Mouse (Mus musculus): ENCODE data around the gene Cpvl. TPM values are rescaled to one million over a fixed set of nuclear protein-coding genes. Genes with fewer than 3 reads are reported as not detected.

The Cpvl gene
- polyA plus RNA-seq, 1 experiment: 0.19 TPM

GRCm38 (mm10) chr6:53857822-53858221 lies 120.6 kb downstream of the Cpvl start:
- Histone ChIP-seq H3K36me3 (ENCODE audit: control insufficient read depth, insufficient read depth, low read length) (no peaks in the 10 kb centered on the region), H3K27me3 (replicated peaks; ENCODE audit: control insufficient read depth, insufficient read depth, low read length) (no peaks in the 10 kb centered on the region), H3K27ac (ENCODE audit: insufficient read depth, low read depth, low read length) (no peak overlapping the region), H3K4me1 (ENCODE audit: control insufficient read depth, insufficient read depth, low read length) (no peaks in the 10 kb centered on the region; the same call in 1 of the 2 replicates), H3K4me3 (ENCODE audit: insufficient read depth, low read depth, low read length) (no peak overlapping the region)
- TF ChIP-seq CTCF (conservative IDR thresholded peaks at IDR 0.05; ENCODE audit: insufficient read depth, insufficient read length, low read depth, low read length) (no peak), POLR2A (IDR thresholded peaks at IDR 0.05; ENCODE audit: low read depth, low read length) (no peak)
- no peak for DNase-seq
- WGBS: 88% methylated on average over 7 of the region's 7 CpGs

GRCm38 (mm10) chr6:53856775-53857174 lies 121.7 kb downstream of the Cpvl start:
- Histone ChIP-seq H3K27ac (ENCODE audit: insufficient read depth, low read depth, low read length) (no peak overlapping the region), H3K36me3 (ENCODE audit: control insufficient read depth, insufficient read depth, low read length) (no peaks in the 10 kb centered on the region), H3K27me3 (replicated peaks; ENCODE audit: control insufficient read depth, insufficient read depth, low read length) (no peaks in the 10 kb centered on the region), H3K4me1 (ENCODE audit: control insufficient read depth, insufficient read depth, low read length) (no peaks in the 10 kb centered on the region; the same call in 1 of the 2 replicates), H3K4me3 (ENCODE audit: insufficient read depth, low read depth, low read length) (no peak overlapping the region)
- no peak for DNase-seq
- TF ChIP-seq POLR2A (IDR thresholded peaks at IDR 0.05; ENCODE audit: low read depth, low read length) (no peak), CTCF (conservative IDR thresholded peaks at IDR 0.05; ENCODE audit: insufficient read depth, insufficient read length, low read depth, low read length) (no peak)
- WGBS: 86% methylated on average over 2 of the region's 2 CpGs

GRCm38 (mm10) chr6:53854971-53855856 lies 123.3 kb downstream of the Cpvl start:
- Histone ChIP-seq H3K36me3 (ENCODE audit: control insufficient read depth, insufficient read depth, low read length) (no peaks in the 10 kb centered on the region), H3K27ac (ENCODE audit: insufficient read depth, low read depth, low read length) (no peak overlapping the region), H3K4me1 (ENCODE audit: control insufficient read depth, insufficient read depth, low read length) (no peaks in the 10 kb centered on the region; the same call in 1 of the 2 replicates), H3K27me3 (replicated peaks; ENCODE audit: control insufficient read depth, insufficient read depth, low read length) (no peaks in the 10 kb centered on the region), H3K4me3 (ENCODE audit: insufficient read depth, low read depth, low read length) (no peak overlapping the region)
- TF ChIP-seq CTCF (conservative IDR thresholded peaks at IDR 0.05; ENCODE audit: insufficient read depth, insufficient read length, low read depth, low read length): no peak
- TF ChIP-seq POLR2A (IDR thresholded peaks at IDR 0.05; ENCODE audit: low read depth, low read length): no peak
- 71% methylated on average over 12 of the region's 12 CpGs for WGBS
- peak; percentile 43 for DNase-seq

GRCm38 (mm10) chr6:53854226-53854625 lies 124.2 kb downstream of the Cpvl start:
- no peaks in the 10 kb centered on the region for H3K36me3 ChIP-seq (ENCODE audit: control insufficient read depth, insufficient read depth, low read length)
- TF ChIP-seq POLR2A (IDR thresholded peaks at IDR 0.05; ENCODE audit: low read depth, low read length) (no peak), CTCF (conservative IDR thresholded peaks at IDR 0.05; ENCODE audit: insufficient read depth, insufficient read length, low read depth, low read length) (no peak)
- no peaks in the 10 kb centered on the region; the same call in 1 of the 2 replicates for H3K4me1 ChIP-seq (ENCODE audit: control insufficient read depth, insufficient read depth, low read length)
- H3K4me3 ChIP-seq (ENCODE audit: insufficient read depth, low read depth, low read length): no peak overlapping the region
- H3K27me3 ChIP-seq (replicated peaks; ENCODE audit: control insufficient read depth, insufficient read depth, low read length): no peaks in the 10 kb centered on the region
- WGBS: 66% methylated on average over 2 of the region's 2 CpGs
- no peak for DNase-seq
- H3K27ac ChIP-seq (ENCODE audit: insufficient read depth, low read depth, low read length): no peak overlapping the region

GRCm38 (mm10) chr6:53853546-53853945 lies 124.9 kb downstream of the Cpvl start:
- Histone ChIP-seq H3K4me1 (ENCODE audit: control insufficient read depth, insufficient read depth, low read length) (no peaks in the 10 kb centered on the region; the same call in 1 of the 2 replicates), H3K4me3 (ENCODE audit: insufficient read depth, low read depth, low read length) (no peak overlapping the region), H3K27ac (ENCODE audit: insufficient read depth, low read depth, low read length) (no peak overlapping the region), H3K27me3 (replicated peaks; ENCODE audit: control insufficient read depth, insufficient read depth, low read length) (no peaks in the 10 kb centered on the region), H3K36me3 (ENCODE audit: control insufficient read depth, insufficient read depth, low read length) (no peaks in the 10 kb centered on the region)
- DNase-seq: peak; percentile 58
- 25% methylated on average over 3 of the region's 3 CpGs for WGBS
- TF ChIP-seq POLR2A (IDR thresholded peaks at IDR 0.05; ENCODE audit: low read depth, low read length) (no peak), CTCF (conservative IDR thresholded peaks at IDR 0.05; ENCODE audit: insufficient read depth, insufficient read length, low read depth, low read length) (no peak)

- no peaks in the 10 kb centered on the region for H3K36me3 ChIP-seq (ENCODE audit: control insufficient read depth, insufficient read depth, low read length)
- no peak overlapping the region for H3K27ac ChIP-seq (ENCODE audit: insufficient read depth, low read depth, low read length)
- no peaks in the 10 kb centered on the region for H3K27me3 ChIP-seq (replicated peaks; ENCODE audit: control insufficient read depth, insufficient read depth, low read length)
- no peak overlapping the region for H3K4me3 ChIP-seq (ENCODE audit: insufficient read depth, low read depth, low read length)
- no peak for DNase-seq
- no peaks in the 10 kb centered on the region for H3K4me1 ChIP-seq (ENCODE audit: control insufficient read depth, insufficient read depth, low read length)
- TF ChIP-seq POLR2A (IDR thresholded peaks at IDR 0.05; ENCODE audit: low read depth, low read length) (no peak), CTCF (conservative IDR thresholded peaks at IDR 0.05; ENCODE audit: insufficient read depth, insufficient read length, low read depth, low read length) (no peak)
- 96% methylated on average over 17 of the region's 17 CpGs for WGBS
Measured at GRCm38 (mm10) chr6:53844626-53845025, 133.8 kb downstream of the Cpvl start.

- DNase-seq: peak; percentile 38
- no peaks in the 10 kb centered on the region for H3K27me3 ChIP-seq (replicated peaks; ENCODE audit: control insufficient read depth, insufficient read depth, low read length)
- H3K36me3 ChIP-seq (ENCODE audit: control insufficient read depth, insufficient read depth, low read length): no peaks in the 10 kb centered on the region
- 37% methylated on average over 4 of the region's 4 CpGs for WGBS
- TF ChIP-seq CTCF (conservative IDR thresholded peaks at IDR 0.05; ENCODE audit: insufficient read depth, insufficient read length, low read depth, low read length): no peak
- no peak for TF ChIP-seq POLR2A (IDR thresholded peaks at IDR 0.05; ENCODE audit: low read depth, low read length)
- no peak overlapping the region for H3K4me3 ChIP-seq (ENCODE audit: insufficient read depth, low read depth, low read length)
- no peak overlapping the region for H3K27ac ChIP-seq (ENCODE audit: insufficient read depth, low read depth, low read length)
- H3K4me1 ChIP-seq (ENCODE audit: control insufficient read depth, insufficient read depth, low read length): no peaks in the 10 kb centered on the region
Measured at GRCm38 (mm10) chr6:53825213-53825612, 153.3 kb downstream of the Cpvl start.

Other genes starting within 250 kb of the Cpvl start
- 17.3 and 18.9 TPM in 2 replicates for gene Tril, start 157.8 kb downstream of the Cpvl start, polyA plus RNA-seq (2012; rRNA removed)
- 22.8 and 24.8 TPM in 2 replicates for gene Chn2, start 60.9 kb upstream of the Cpvl start, polyA plus RNA-seq (2012; rRNA removed)